Mouse (Mus musculus): ENCODE data around the gene Gm4884. TPM values are rescaled to one million over a fixed set of nuclear protein-coding genes. Genes with fewer than 3 reads are reported as not detected.
"Not testable (repeated sequence)": the region's sequence is repeated elsewhere in the genome, so short reads cannot be mapped to it uniquely, and the experiment has no call there.

Gene Gm4884
- not detected in 2 replicates for polyA plus RNA-seq (2014; fragmentation: Nextera tagmentation; extraction: Ambion mirVana)

GRCm38 (mm10) chr7:41032419-41032818, at the start of gene Gm4884:
Gene Gm4884 (plus strand): TSS chr7:41032719.
- not testable (repeated sequence) for ATAC-seq (ENCODE audit: low FRiP score)
- 88% methylated on average over 1 of the region's 1 CpGs for WGBS

GRCm38 (mm10) chr7:40987243-40987642, 45.3 kb upstream of the Gm4884 start, which contains the start of gene 4930433I11Rik:
Gene 4930433I11Rik (plus strand): TSS chr7:40987543.
- WGBS: 81% methylated on average over 1 of the region's 1 CpGs
- DNase-seq (ENCODE audit: low spot score) (no peak), ATAC-seq (ENCODE audit: low FRiP score) (no peak)
- no peak within 1 kb of the TSS for H3K4me3 ChIP-seq (ENCODE audit: low read depth, low read length)
- H3K27me3 ChIP-seq (ENCODE audit: control insufficient read depth, insufficient read depth, low read length): no peaks in the 10 kb centered on the region
- H3K9ac ChIP-seq (ENCODE audit: low read depth, low read length): no peak within 1 kb of the TSS
- no peaks in the 10 kb centered on the region for H3K9me3 ChIP-seq (ENCODE audit: control insufficient read depth, low read length)
- H3K27ac ChIP-seq (ENCODE audit: low read depth, low read length): no peak within 1 kb of the TSS
- H3K36me3 ChIP-seq (ENCODE audit: control insufficient read depth, insufficient read depth, low read length): no peaks in the 10 kb centered on the region
- no peaks in the 10 kb centered on the region for H3K4me1 ChIP-seq (replicated peaks; ENCODE audit: control insufficient read depth, insufficient read depth, low read length)
- H3K4me2 ChIP-seq (replicated peaks; ENCODE audit: low read depth, low read length): no peak within 1 kb of the TSS

More at GRCm38 (mm10) chr7:41032419-41032818, at the start of gene Gm4884:
- not testable (repeated sequence) for H3K27me3 ChIP-seq (ENCODE audit: control insufficient read depth, insufficient read depth, low read length); H3K4me3 ChIP-seq (ENCODE audit: low read depth, low read length); H3K4me2 ChIP-seq (replicated peaks; ENCODE audit: low read depth, low read length); H3K36me3 ChIP-seq (ENCODE audit: control insufficient read depth, insufficient read depth, low read length); DNase-seq (ENCODE audit: low spot score); H3K27ac ChIP-seq (ENCODE audit: low read depth, low read length); H3K9ac ChIP-seq (ENCODE audit: low read depth, low read length); H3K9me3 ChIP-seq (ENCODE audit: control insufficient read depth, low read length); H3K4me1 ChIP-seq (replicated peaks; ENCODE audit: control insufficient read depth, insufficient read depth, low read length)

- not testable (repeated sequence) for H3K4me1 ChIP-seq (replicated peaks; ENCODE audit: control insufficient read depth, insufficient read depth, low read length); H3K27ac ChIP-seq (ENCODE audit: low read depth, low read length); H3K4me2 ChIP-seq (replicated peaks; ENCODE audit: low read depth, low read length); H3K36me3 ChIP-seq (ENCODE audit: control insufficient read depth, insufficient read depth, low read length); DNase-seq (ENCODE audit: low spot score); H3K9ac ChIP-seq (ENCODE audit: low read depth, low read length); H3K9me3 ChIP-seq (ENCODE audit: control insufficient read depth, low read length); H3K4me3 ChIP-seq (ENCODE audit: low read depth, low read length); ATAC-seq (ENCODE audit: low FRiP score); H3K27me3 ChIP-seq (ENCODE audit: control insufficient read depth, insufficient read depth, low read length)
- 85% methylated on average over 3 of the region's 3 CpGs for WGBS
These were observed 11.5 kb downstream of the Gm4884 start for GRCm38 (mm10) chr7:41044058-41044457.

Other genes with a start within 250 kb of the Gm4884 start
- gene Vstm2b, start 134.4 kb upstream of the Gm4884 start, polyA plus RNA-seq (2014; fragmentation: Nextera tagmentation; extraction: Ambion mirVana): 11.7 and 12.8 TPM in 2 replicates
- gene 4930433I11Rik, start 45.2 kb upstream of the Gm4884 start, polyA plus RNA-seq (2014; fragmentation: Nextera tagmentation; extraction: Ambion mirVana): not detected in 2 replicates
- gene Gm5592, start 121.1 kb downstream of the Gm4884 start, polyA plus RNA-seq (2014; fragmentation: Nextera tagmentation; extraction: Ambion mirVana): not detected in 2 replicates

All from hindbrain, embryonic 11.5 days (tissue).